Mouse (Mus musculus) embryo, embryonic 11.5 days (tissue): ENCODE data around the gene Igfbp2.

Source experiments
- DNase-seq: peaks from one replicate; pipeline ENCODE4 v3.0.0-alpha.2; 2012; ENCODE audit warnings: low read depth, low spot score

Gene Igfbp2

DNA sequence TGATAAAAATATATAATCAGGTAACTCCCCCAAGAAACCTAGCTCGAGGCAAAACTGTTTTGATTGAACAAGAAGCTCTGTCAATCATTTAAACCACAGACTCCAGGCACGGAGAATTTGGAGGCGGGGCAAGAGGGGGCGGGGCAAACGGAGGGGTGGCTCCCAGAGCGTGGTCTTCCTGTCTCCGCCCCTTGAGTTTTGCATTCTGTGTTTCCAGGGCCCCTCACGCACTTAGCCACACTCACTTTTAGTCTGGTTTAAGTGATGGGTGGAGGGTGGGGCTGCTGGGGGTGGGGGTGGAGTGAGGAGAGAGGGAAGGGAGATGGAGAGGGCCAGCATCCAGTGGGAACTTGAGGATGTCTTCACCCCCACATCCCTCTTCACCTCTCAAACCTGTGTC lies 48.2 kb downstream of the Igfbp2 start:
- DNase-seq = peak; percentile 77

DNA sequence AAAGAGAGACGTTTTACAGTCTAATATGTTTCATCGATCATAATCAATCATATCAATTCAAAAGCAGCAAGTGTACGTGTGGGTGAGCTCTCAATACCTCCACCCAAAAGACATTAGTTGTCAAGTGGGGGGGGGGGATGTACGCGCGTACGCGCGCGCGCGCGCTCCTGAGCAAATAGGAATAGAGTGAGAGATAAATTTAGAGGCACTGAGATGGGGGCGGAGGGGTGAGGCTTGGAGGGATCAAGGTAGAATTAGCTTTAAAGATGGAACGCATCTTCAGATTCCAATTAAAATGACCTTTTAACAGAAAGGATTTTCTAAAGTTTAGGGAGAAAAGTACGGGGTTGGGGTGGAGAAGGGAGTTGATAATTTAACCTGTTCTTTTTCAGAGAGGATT lies 48.8 kb downstream of the Igfbp2 start:
- DNase-seq = no peak

DNA sequence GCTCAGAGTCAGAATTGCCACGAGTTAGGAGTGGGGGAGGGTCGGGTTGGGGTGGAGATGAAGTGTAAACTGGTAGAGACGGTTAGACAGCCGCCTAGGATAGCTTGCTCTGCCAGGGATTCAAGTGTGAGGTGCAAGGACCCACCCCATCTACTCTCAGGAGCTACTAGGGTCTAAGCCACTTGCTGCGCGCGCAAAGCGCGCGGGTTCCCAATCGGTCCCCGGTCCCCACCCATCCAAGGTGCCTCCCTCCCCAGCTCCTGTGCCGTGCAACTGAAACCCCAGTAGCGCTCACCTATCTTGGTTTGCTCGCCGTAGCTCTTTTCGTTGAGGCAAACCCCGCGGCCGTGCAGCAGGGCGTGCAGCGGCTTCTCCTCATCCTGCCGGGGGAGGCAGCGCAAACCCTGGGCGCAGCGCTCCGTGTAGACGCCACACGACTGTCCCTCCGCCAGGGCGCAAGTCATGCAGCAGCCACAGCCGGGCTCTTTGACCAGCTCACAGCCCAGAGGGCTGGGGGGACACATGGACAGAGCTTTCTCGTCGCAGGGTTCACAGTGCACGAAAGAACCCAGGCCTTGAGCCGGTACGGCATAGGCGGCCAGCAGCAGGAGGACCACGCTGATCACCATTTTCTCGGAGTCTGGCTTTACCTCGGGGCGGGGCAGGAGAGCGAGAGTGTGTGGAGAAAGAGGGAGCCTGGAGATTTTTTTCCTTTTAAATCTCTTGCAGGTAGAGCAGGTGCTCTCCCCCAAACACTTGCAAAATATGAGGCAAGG lies 49.4 kb downstream of the Igfbp2 start:
- no peak for DNase-seq

DNA sequence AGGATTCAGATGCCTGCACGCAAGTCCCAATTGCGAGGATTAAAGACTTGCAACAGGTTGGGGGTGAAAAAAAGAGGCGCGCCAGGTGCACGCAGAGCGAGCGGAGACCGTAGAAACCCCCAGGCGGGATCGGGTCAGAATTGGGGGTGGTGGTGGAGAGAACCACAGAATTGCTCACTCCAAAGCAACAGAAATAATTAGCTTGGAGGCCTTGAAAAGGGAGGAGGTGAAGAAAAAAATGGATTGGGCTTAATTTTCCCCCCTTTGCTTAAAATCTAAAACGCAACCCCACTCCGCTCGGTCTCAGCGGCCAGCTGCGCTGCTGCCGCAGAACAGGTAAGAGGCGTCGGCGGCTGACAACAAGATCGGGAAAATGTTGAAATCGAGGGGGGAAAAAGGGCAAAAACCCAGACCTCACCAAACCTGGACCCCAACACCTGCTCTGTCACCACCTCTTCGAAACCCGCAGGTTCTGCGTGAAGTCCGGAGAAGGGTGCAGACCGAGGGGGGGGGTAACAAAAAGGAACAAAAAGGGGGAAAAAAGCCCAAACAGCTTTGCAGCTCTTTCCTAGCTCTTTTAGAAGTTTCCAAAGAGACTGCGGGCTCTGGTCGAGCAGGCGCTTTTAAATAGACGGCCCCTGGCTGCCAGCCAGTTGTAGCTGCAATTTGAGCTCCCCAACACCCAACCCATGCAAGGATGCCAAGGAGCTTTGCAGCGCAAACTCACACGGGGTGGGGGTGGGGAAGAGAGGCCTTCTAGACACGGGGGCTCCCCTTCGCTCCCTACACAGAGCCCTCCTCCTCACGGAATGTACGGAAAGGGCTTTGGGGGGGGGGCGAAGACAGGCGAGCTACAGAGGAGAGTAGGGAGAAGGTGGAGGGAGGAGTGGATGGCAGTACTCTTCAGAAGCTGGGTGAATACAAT lies 50.2 kb downstream of the Igfbp2 start, which contains the start of gene Igfbp5:
Igfbp5 (minus strand) TSS at position 598 of the 925 bp plus-strand sequence.
- peak; percentile 73 for DNase-seq

DNA sequence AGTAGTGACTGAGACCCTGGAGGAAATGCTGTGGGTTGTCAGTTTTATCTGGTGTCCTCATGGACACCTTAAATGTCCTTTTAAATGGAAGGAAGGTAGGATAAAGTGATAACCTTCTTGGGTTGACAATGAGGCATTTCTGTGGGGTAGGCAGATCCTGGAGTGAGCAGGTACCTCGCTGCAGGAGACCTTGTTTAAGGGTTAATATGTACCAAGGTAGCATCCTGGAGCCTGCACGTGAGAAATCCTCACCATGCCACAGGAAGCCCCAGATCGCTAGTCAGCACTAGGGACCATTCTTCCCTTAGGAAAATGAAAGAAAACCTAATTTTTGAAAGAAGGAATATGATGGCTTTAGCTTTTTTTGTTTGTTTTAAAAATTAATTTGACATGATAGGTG lies 51.4 kb downstream of the Igfbp2 start:
- DNase-seq = no peak

DNA sequence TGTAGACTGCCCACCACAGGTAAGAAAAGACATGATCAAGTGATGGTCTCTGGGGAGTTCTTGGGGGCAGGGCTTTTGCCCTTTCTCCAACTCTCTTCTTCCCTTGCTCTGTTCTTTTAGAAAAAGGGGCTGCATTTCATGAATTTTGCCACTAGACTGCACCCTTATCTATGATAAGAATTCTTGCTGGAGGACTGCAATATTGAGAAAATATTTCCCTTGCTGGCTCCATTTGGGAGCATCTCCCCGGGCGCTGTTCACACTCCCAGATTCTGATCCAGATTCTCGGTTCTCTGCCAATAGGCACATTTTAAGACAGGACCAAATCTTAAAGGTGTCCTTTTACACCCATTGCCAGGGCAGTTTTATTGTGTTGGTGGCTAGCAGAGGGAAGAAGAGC lies 51.8 kb downstream of the Igfbp2 start:
- DNase-seq = no peak

DNA sequence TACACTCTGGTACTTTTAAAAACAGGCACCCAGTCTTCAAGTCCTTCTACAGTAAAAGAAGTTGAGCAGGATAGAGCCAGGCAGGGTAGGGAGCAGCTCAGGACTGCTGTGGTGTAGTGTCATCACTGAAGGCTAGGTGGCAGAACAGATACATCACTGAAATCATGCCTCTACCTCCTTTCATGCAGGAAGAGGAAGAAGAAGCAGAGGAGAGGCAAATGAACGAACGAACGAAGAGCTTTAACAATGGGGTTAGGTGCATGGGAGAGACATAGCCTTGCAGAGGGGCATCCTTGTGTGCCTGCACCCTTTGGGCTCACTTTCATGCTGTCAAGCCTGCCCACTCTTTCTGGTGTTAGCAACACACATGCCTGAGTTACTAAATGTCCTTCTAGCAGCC lies 53.6 kb downstream of the Igfbp2 start:
- DNase-seq = no peak

DNA sequence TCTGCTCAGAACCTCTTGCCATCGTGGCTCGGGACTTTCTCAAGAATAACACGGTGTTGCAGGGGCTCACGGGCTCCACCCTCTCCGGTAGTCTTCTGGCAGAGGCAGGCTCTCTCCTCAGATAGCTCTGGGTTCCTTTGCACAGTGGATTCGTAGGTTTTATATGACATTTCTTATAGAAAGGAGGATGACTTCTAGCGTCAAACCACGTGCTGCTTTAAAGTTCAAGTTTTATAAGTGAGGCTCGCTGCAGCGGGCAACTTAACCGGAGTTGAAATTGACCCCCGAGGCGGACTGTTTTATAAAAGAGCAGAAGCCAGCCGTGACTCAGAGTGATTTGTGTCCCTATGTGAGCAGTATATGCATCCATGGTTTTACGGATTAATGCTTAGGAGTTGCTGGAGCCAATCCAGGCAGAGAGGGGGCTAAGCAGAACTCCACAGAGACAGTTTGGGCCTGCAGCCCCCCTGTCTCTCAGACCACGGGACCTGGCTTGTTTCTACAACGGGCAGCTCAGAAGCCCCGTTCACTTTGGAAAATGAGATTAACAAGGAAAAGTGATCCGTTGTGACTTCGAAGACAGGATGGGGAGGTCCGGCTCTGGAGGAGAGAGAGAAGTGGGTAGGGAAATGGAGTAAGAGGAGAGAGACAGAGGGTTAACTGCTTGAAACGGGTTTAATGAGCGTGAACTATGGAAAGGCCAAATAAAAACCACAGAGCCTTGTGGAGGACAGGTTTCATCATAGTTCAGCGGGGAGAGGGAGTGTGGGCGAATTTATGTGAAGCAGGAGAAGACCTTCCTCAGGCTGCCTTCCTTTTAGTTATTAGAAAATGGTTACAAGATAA lies 54.4 kb downstream of the Igfbp2 start:
- DNase-seq = no peak

DNA sequence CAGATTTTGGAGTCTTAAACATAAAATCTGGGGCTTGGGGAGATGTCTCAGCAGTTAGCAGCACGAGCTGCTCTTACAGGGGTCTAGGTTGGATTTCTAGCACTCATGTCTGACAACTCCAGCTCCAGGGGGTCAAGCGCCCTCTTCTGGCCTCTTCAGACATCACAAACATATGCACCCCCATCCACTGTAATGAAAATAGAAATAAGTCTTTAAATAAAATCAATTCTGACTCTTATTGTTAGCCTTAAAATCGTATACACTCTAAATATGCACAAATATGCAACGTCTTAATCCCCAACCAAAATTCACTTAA lies 55.0 kb downstream of the Igfbp2 start:
- no peak for DNase-seq

DNA sequence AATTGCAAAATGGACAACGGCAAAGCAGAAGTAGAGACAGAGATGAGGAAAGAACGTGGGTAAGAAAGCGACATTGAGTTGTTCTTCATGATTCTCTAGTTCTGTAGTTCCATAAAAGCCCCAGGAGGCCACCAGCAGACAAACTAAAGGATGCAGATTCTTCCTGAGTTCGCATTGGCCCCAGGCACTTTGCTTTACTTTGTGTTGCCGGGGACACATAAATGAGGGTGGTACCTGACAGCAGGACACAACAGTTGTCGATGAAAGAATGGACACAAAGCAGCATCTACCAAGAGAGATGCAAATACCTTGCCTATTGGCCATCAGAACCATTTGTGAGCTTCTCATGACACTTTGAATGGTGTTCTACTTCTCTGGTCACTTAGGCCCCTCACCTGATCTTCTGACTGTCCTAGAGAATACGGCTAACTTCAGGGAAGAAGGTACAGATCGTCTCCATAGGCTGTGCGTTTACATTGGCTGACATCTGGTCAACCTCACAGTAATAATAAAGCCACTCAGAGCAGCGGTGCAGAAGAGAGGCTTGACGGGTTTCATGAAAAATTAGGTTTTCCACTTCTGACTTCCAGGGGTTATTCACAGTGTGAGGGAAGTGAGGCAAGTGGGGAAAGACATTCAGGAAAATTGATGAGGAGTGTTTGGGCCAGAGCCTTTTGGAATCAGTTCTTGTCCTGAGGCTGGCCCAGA lies 61.0 kb downstream of the Igfbp2 start:
- DNase-seq = no peak

DNA sequence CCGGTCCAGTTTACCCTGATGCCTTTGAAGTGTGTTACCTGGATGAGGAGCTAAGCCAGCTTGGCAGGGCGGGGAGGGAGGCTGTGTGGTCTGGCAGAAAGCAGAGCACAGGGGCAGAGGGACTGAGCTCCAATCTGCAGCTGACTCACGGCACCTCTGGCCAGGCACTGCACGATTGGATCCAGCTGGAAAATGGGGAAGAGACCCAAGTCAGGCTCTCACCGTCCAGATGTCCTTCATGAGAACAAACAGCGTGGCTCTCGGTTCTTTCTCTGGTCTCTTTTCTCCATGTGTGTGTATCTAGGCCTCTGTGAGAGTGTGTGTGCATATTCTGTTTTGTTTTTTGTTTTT lies 61.5 kb downstream of the Igfbp2 start:
- DNase-seq = no peak

DNA sequence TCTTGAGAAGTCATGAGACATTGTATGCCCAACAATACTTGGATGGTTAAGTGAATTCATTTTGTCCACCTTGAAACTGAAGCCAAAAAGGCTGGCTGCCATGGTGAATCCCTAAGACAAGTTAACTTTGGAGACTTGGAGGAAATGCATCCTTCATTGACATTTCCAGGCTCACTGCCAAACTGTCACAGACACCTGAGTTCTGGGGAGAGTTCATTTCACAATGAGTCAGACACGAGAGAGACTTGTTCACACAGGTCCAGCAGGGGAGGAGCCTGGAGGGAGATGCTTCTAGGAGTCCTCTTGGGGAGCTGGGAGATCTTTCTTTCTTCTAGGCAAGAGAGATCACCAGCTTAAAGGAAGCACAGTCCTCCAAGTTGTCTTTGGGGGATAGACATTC lies 63.6 kb downstream of the Igfbp2 start:
- no peak for DNase-seq

DNA sequence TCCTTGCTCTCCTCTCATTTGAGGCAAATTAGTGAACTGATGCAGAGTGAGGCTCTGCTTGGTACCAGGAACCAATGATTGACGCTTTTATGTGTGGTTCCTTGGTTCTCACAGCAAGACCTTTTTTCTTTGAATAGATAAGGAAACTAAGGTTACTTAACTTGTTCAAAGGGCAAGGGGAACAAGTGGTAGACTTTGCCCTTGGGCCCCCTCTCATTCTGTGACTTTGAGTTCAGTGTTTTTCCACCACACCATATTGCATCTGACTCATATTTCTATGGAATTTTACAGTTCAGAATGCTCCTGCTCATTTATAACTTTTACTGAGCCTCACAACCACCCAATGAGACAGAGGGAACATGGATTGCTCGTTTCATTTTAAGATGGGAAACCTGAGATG lies 71.5 kb downstream of the Igfbp2 start:
- DNase-seq = no peak
